In genomic region chr16:4684457-4684791, GRCm38 (mm10) we compare ENCODE assay signal across 8 mouse cellular contexts. TPM values are rescaled to one million over a fixed set of nuclear protein-coding genes. Genes with fewer than 3 reads are reported as not detected.
DNase-seq lines count a peak whose midpoint lies in the region; ATAC-seq and TF ChIP-seq lines count a peak whose summit lies in the region.

No protein-coding gene starts in this region.

- no peak for DNase-seq in heart, postnatal 10 days
- no peak for DNase-seq in MEL (ENCODE audit: low read depth, low spot score)
- DNase-seq in forebrain, postnatal 0 days: no peak
- DNase-seq in ovary, postnatal 36 days (ENCODE audit: low spot score): no peak
- DNase-seq in cerebellum, postnatal 4 days (ENCODE audit: low spot score in 2 of 2): no peak
- no peak for DNase-seq in spleen, postnatal 10 days (ENCODE audit: low spot score in 2 of 2)

- no peak for TF ChIP-seq EP300 in MEL (IDR thresholded peaks at IDR 0.05; ENCODE audit: low read depth in 1 of 2, low read length in 2 of 2)

- H3K79me2 ChIP-seq in MEL (ENCODE audit: control insufficient read depth, insufficient read depth, low read length, poor library complexity): peaks cover 27% of the 10 kb centered on the region
- H3K79me2 ChIP-seq in macrophage (ENCODE audit: inconsistent target): peaks cover 24% of the 10 kb centered on the region

- no peak for TF ChIP-seq POLR2A in MEL (IDR thresholded peaks at IDR 0.05; ENCODE audit: control insufficient read depth in 1 of 2, insufficient read depth in 1 of 2, low read depth in 1 of 2, low read length in 2 of 2, poor library complexity in 1 of 2)

- H3K9ac ChIP-seq in heart, embryonic 15.5 days: peak overlapping the region; percentile 92
- H3K9ac ChIP-seq in MEL (ENCODE audit: control insufficient read depth, low read depth, low read length, poor library complexity, severe bottlenecking): peak overlapping the region; percentile 93
- H3K9ac ChIP-seq in forebrain, postnatal 0 days: peak overlapping the region; percentile 86

- TF ChIP-seq CTCF in MEL (IDR thresholded peaks at IDR 0.05 in 2 of 3, conservative IDR thresholded peaks at IDR 0.05 in 1 of 3; ENCODE audit: control insufficient read depth in 1 of 3, insufficient read depth in 1 of 3, low read depth in 2 of 3, low read length in 3 of 3, poor library complexity in 1 of 3, severe bottlenecking in 1 of 3): no peak
- no peak for TF ChIP-seq CTCF in forebrain, postnatal 0 days (IDR thresholded peaks at IDR 0.05; ENCODE audit: low read depth)

- intact Hi-C loops in heart, postnatal 10 days (cut with DNase I): no loop called here

- peak overlapping the region; percentile 83 for H3K4me3 ChIP-seq in heart, embryonic 15.5 days
- H3K4me3 ChIP-seq in MEL (ENCODE audit: control insufficient read depth in 1 of 2, insufficient read depth in 1 of 2, low read depth in 2 of 2, low read length in 2 of 2): peak overlapping the region; percentile 57 to 76
- H3K4me3 ChIP-seq in forebrain, postnatal 0 days (ENCODE audit: low read depth, low read length): peak overlapping the region; percentile 65
- H3K4me3 ChIP-seq in macrophage (ENCODE audit: inconsistent target): peak overlapping the region; percentile 97

- H3K27me3 ChIP-seq in heart, embryonic 15.5 days: no peaks in the 10 kb centered on the region
- no peaks in the 10 kb centered on the region for H3K27me3 ChIP-seq in MEL (ENCODE audit: control insufficient read depth in 1 of 2, insufficient read depth in 2 of 2, low read length in 2 of 2)
- H3K27me3 ChIP-seq in forebrain, postnatal 0 days (ENCODE audit: insufficient read depth, low read length): no peaks in the 10 kb centered on the region

- under 1% methylated on average over 9 of the region's 9 CpGs for WGBS in heart, embryonic 15.5 days
- WGBS in forebrain, postnatal 0 days: 2% methylated on average over 9 of the region's 9 CpGs
- WGBS in macrophage (ENCODE audit: missing documents): 0% methylated on average over 9 of the region's 9 CpGs

- H3K9me3 ChIP-seq in heart, embryonic 15.5 days (replicated peaks): no peaks in the 10 kb centered on the region
- no peaks in the 10 kb centered on the region for H3K9me3 ChIP-seq in MEL (replicated peaks; ENCODE audit: insufficient read depth, low read length)
- H3K9me3 ChIP-seq in forebrain, postnatal 0 days (ENCODE audit: low read length): no peaks in the 10 kb centered on the region

- peak overlapping the region; percentile 91 for H3K27ac ChIP-seq in heart, embryonic 15.5 days
- H3K27ac ChIP-seq in MEL (ENCODE audit: control insufficient read depth, low read depth, low read length) (peak overlapping the region; percentile 75), macrophage (peak overlapping the region; percentile 34; the same call in 1 of the 2 replicates)
- H3K27ac ChIP-seq in forebrain, postnatal 0 days (ENCODE audit: low read depth, low read length): peak overlapping the region; percentile 81; the same call in 1 of the 2 replicates

- peak overlapping the region; percentile 80 for H3K4me2 ChIP-seq in heart, embryonic 15.5 days
- H3K4me2 ChIP-seq in forebrain, postnatal 0 days (ENCODE audit: low read depth): peak overlapping the region; percentile 94

- H3K36me3 ChIP-seq in heart, embryonic 15.5 days: peaks cover 24% of the 10 kb centered on the region
- H3K36me3 ChIP-seq in MEL (ENCODE audit: control insufficient read depth in 1 of 2, insufficient read depth in 2 of 2, low read length in 2 of 2) (peaks cover 7 to 35% of the 10 kb centered on the region in 2 experiments), macrophage (ENCODE audit: inconsistent target) (peaks cover 17% of the 10 kb centered on the region)
- peaks cover 13% of the 10 kb centered on the region for H3K36me3 ChIP-seq in forebrain, postnatal 0 days (ENCODE audit: insufficient read depth)

- no peak for ATAC-seq in heart, embryonic 15.5 days (replicated peaks; ENCODE audit: insufficient number of reproducible peaks, insufficient read depth, low FRiP score, low read depth)
- peak; percentile 1; the same call in 1 of the 2 replicates for ATAC-seq in forebrain, postnatal 0 days

- peaks cover 20% of the 10 kb centered on the region for H3K4me1 ChIP-seq in heart, embryonic 15.5 days (replicated peaks)
- H3K4me1 ChIP-seq in MEL (ENCODE audit: control insufficient read depth in 1 of 2, insufficient read depth in 2 of 2, low read length in 2 of 2): peaks cover 0 to 11% of the 10 kb centered on the region in 2 experiments; a peak in 3 of 4 replicates
- peaks cover 9% of the 10 kb centered on the region; the same call in 1 of the 2 replicates for H3K4me1 ChIP-seq in forebrain, postnatal 0 days (ENCODE audit: insufficient read depth)

- no peak for TF ChIP-seq RAD21 in MEL (IDR thresholded peaks at IDR 0.05; ENCODE audit: low read depth, low read length)

RNA-seq across cellular contexts. Expression of gene Coro7, which starts 4.8 kb away (rescaled TPM):
- 11.2 and 15.8 TPM in 2 replicates for polyA plus RNA-seq in heart, embryonic 15.5 days (2015; fragmentation: Nextera tagmentation; extraction: Ambion mirVana)
- 10 to 100 TPM; 24.6 to 26.1 TPM for total RNA-seq in heart, postnatal 10 days (2021)
- 9.8 and 11.5 TPM in 2 replicates for total RNA-seq in MEL (2012; rRNA removed)
- polyA plus RNA-seq in MEL (2012; ENCODE audit: insufficient read depth in 1 of 2, insufficient read length in 2 of 2, low read depth in 1 of 2, low replicate concordance in 2 of 2, missing spikeins in 1 of 2) (10 to 100 TPM in 1 of 2 experiments, not detected in 1; 38.3 TPM), macrophage (2018) (53.4 to 137 TPM (median 97.8 TPM) in 3 replicates)
- total RNA-seq in forebrain, postnatal 0 days (2014; rRNA removed): 24.9 and 25.2 TPM in 2 replicates
- polyA plus RNA-seq in forebrain, postnatal 0 days (2015; fragmentation: Nextera tagmentation; extraction: Ambion mirVana): 23.5 and 29.3 TPM in 2 replicates
- 1,000 to 10,000 TPM in 1 of 26 experiments, 100 to 1,000 TPM in 25; 236 to 1,071 (median 603) TPM for total RNA-seq in macrophage (2018; cell fraction: chromatin; rRNA removed)
- 100 to 1,000 TPM in 3 of 26 experiments, 10 to 100 TPM in 23; 52.7 to 124 (median 75.9) TPM for total RNA-seq in macrophage (2018; cell fraction: cytosol; rRNA removed)
- total RNA-seq in macrophage (2018; cell fraction: nucleus; rRNA removed): 100 to 1,000 TPM; 163 to 452 (median 320) TPM

RNA-seq across cellular contexts. Expression of gene Nmral1, which starts 34.7 kb away (rescaled TPM):
- 25.2 and 34.3 TPM in 2 replicates for polyA plus RNA-seq in heart, embryonic 15.5 days (2015; fragmentation: Nextera tagmentation; extraction: Ambion mirVana)
- 1 to 10 TPM; 7.0 to 7.8 TPM for total RNA-seq in heart, postnatal 10 days (2021)
- total RNA-seq in MEL (2012; rRNA removed): 50.6 and 60.4 TPM in 2 replicates
- polyA plus RNA-seq in MEL (2012; ENCODE audit: insufficient read depth in 1 of 2, insufficient read length in 2 of 2, low read depth in 1 of 2, low replicate concordance in 2 of 2, missing spikeins in 1 of 2) (10 to 100 TPM in 1 of 2 experiments, not detected in 1; 54.6 TPM), macrophage (2018) (6.3 to 20.4 TPM (median 15.6 TPM) in 3 replicates)
- total RNA-seq in forebrain, postnatal 0 days (2014; rRNA removed): 45.7 and 46.1 TPM in 2 replicates
- 42.9 and 44.3 TPM in 2 replicates for polyA plus RNA-seq in forebrain, postnatal 0 days (2015; fragmentation: Nextera tagmentation; extraction: Ambion mirVana)
- total RNA-seq in macrophage (2018; cell fraction: chromatin; rRNA removed): 10 to 100 TPM in 13 of 26 experiments, 1 to 10 TPM in 10, under 1 TPM in 1, not detected in 2; 0.58 to 29.1 (median 10.7) TPM
- 10 to 100 TPM in 19 of 26 experiments, 1 to 10 TPM in 7; 6.2 to 19.1 (median 11.3) TPM for total RNA-seq in macrophage (2018; cell fraction: cytosol; rRNA removed)
- 10 to 100 TPM in 11 of 26 experiments, 1 to 10 TPM in 15; 1.4 to 32.4 (median 9.0) TPM for total RNA-seq in macrophage (2018; cell fraction: nucleus; rRNA removed)

RNA-seq across cellular contexts. Expression of gene Hmox2, which starts 41.7 kb away (rescaled TPM):
- 81.0 and 91.2 TPM in 2 replicates for polyA plus RNA-seq in heart, embryonic 15.5 days (2015; fragmentation: Nextera tagmentation; extraction: Ambion mirVana)
- total RNA-seq in heart, postnatal 10 days (2021): 10 to 100 TPM; 71.1 to 73.4 TPM
- 41.5 and 45.7 TPM in 2 replicates for total RNA-seq in MEL (2012; rRNA removed)
- polyA plus RNA-seq in MEL (2012; ENCODE audit: insufficient read depth in 1 of 2, insufficient read length in 2 of 2, low read depth in 1 of 2, low replicate concordance in 2 of 2, missing spikeins in 1 of 2) (10 to 100 TPM in 1 of 2 experiments, not detected in 1; 75.0 TPM), macrophage (2018) (195 to 303 TPM (median 234 TPM) in 3 replicates)
- 54.5 and 63.7 TPM in 2 replicates for total RNA-seq in forebrain, postnatal 0 days (2014; rRNA removed)
- 88.7 and 92.5 TPM in 2 replicates for polyA plus RNA-seq in forebrain, postnatal 0 days (2015; fragmentation: Nextera tagmentation; extraction: Ambion mirVana)
- 10 to 100 TPM in 20 of 26 experiments, 1 to 10 TPM in 6; 4.2 to 71.2 (median 34.7) TPM for total RNA-seq in macrophage (2018; cell fraction: chromatin; rRNA removed)
- total RNA-seq in macrophage (2018; cell fraction: cytosol; rRNA removed): 100 to 1,000 TPM; 118 to 323 (median 211) TPM
- total RNA-seq in macrophage (2018; cell fraction: nucleus; rRNA removed): 100 to 1,000 TPM in 6 of 26 experiments, 10 to 100 TPM in 20; 22.3 to 134 (median 71.1) TPM

RNA-seq across cellular contexts. Expression of gene Dnaja3, which starts 44.6 kb away (rescaled TPM):
- 78.3 and 79.6 TPM in 2 replicates for polyA plus RNA-seq in heart, embryonic 15.5 days (2015; fragmentation: Nextera tagmentation; extraction: Ambion mirVana)
- 100 to 1,000 TPM; 106 to 107 TPM for total RNA-seq in heart, postnatal 10 days (2021)
- total RNA-seq in MEL (2012; rRNA removed): 90.7 and 94.3 TPM in 2 replicates
- polyA plus RNA-seq in MEL (2012; ENCODE audit: insufficient read depth in 1 of 2, insufficient read length in 2 of 2, low read depth in 1 of 2, low replicate concordance in 2 of 2, missing spikeins in 1 of 2) (10 to 100 TPM in 1 of 2 experiments, not detected in 1; 91.8 TPM), macrophage (2018) (19.8 to 43.8 TPM (median 25.5 TPM) in 3 replicates)
- total RNA-seq in forebrain, postnatal 0 days (2014; rRNA removed): 47.2 and 51.5 TPM in 2 replicates
- 37.5 and 48.6 TPM in 2 replicates for polyA plus RNA-seq in forebrain, postnatal 0 days (2015; fragmentation: Nextera tagmentation; extraction: Ambion mirVana)
- 10 to 100 TPM in 17 of 26 experiments, 1 to 10 TPM in 9; 2.0 to 29.6 (median 11.5) TPM for total RNA-seq in macrophage (2018; cell fraction: chromatin; rRNA removed)
- total RNA-seq in macrophage (2018; cell fraction: cytosol; rRNA removed): 10 to 100 TPM; 15.0 to 39.9 (median 29.8) TPM
- total RNA-seq in macrophage (2018; cell fraction: nucleus; rRNA removed): 10 to 100 TPM in 20 of 26 experiments, 1 to 10 TPM in 6; 5.5 to 31.4 (median 15.2) TPM

RNA-seq across cellular contexts. Expression of gene Vasn, which starts 44.7 kb away (rescaled TPM):
- 14.7 and 20.7 TPM in 2 replicates for polyA plus RNA-seq in heart, embryonic 15.5 days (2015; fragmentation: Nextera tagmentation; extraction: Ambion mirVana)
- total RNA-seq in heart, postnatal 10 days (2021): 10 to 100 TPM; 13.6 to 18.0 TPM
- total RNA-seq in MEL (2012; rRNA removed): 0.16 and 0.19 TPM in 2 replicates
- polyA plus RNA-seq in MEL (2012; ENCODE audit: insufficient read depth in 1 of 2, insufficient read length in 2 of 2, low read depth in 1 of 2, low replicate concordance in 2 of 2, missing spikeins in 1 of 2): 1 to 10 TPM in 1 of 2 experiments, not detected in 1; 3.1 TPM
- total RNA-seq in forebrain, postnatal 0 days (2014; rRNA removed): 5.5 and 6.5 TPM in 2 replicates
- 3.0 and 3.6 TPM in 2 replicates for polyA plus RNA-seq in forebrain, postnatal 0 days (2015; fragmentation: Nextera tagmentation; extraction: Ambion mirVana)
- 1 to 10 TPM in 6 of 26 experiments, under 1 TPM in 18, not detected in 2; 0.21 to 7.4 (median 0.77) TPM for total RNA-seq in macrophage (2018; cell fraction: chromatin; rRNA removed)
- total RNA-seq in macrophage (2018; cell fraction: cytosol; rRNA removed): under 1 TPM in 10 of 26 experiments, not detected in 16; 0.03 to 0.71 (median 0.08) TPM
- total RNA-seq in macrophage (2018; cell fraction: nucleus; rRNA removed): 1 to 10 TPM in 1 of 26 experiments, under 1 TPM in 17, not detected in 8; 0.12 to 1.8 (median 0.39) TPM
- 0.07 TPM in 1 of 3 replicates, not detected in the others for polyA plus RNA-seq in macrophage (2018)

Comparison
In these comparisons a context has a peak if more than half of its experiments do, and no peak if none do; other contexts are left out.
1. H3K27ac ChIP-seq: peak in every context shown above with its lines; median percentile 91 in heart, embryonic 15.5 days; 81 in forebrain, postnatal 0 days; 75 in MEL; 34 in macrophage.